Mouse (Mus musculus) MEL (cell line): ENCODE results near the gene Podxl2.

ENCODE experiments used
- CTCF ChIP-seq, 3 experiments: IDR thresholded peaks in 2 of 3; conservative IDR thresholded peaks in 1 of 3; 2 replicates each; pipeline ENCODE4 v1.5.1; 2011 to 2012; ENCODE audit warnings: low read length in 3 of 3, low read depth in 2 of 3, mild to moderate bottlenecking in 2 of 3, improper control_type of control experiment in 1 of 3, inconsistent platforms in 1 of 3, mixed read lengths in 1 of 3, moderate library complexity in 1 of 3; ENCODE audit not compliant: control insufficient read depth in 1 of 3, insufficient read depth in 1 of 3, poor library complexity in 1 of 3, severe bottlenecking in 1 of 3
- ELF1 ChIP-seq: IDR thresholded peaks from 2 replicates; pipeline ENCODE4 v1.6.1; 2014; ENCODE audit warnings: low read depth, mild to moderate bottlenecking, inconsistent platforms, low read length, improper control_type of control experiment, moderate library complexity
- ETS1 ChIP-seq: IDR thresholded peaks from 2 replicates; pipeline ENCODE4 v1.6.1; 2012; ENCODE audit warnings: low read depth, mild to moderate bottlenecking, inconsistent platforms, low read length, improper control_type of control experiment, moderate library complexity
- HCFC1 ChIP-seq: IDR thresholded peaks from 2 replicates; pipeline ENCODE4 v1.6.1; 2012; ENCODE audit warnings: low read depth, mild to moderate bottlenecking, inconsistent platforms, low read length, improper control_type of control experiment, moderate library complexity

- TF ChIP-seq ETS1 (no peak), CTCF (IDR thresholded peaks at IDR 0.05 in 2 of 3, conservative IDR thresholded peaks at IDR 0.05 in 1 of 3; ENCODE audit: control insufficient read depth in 1 of 3, insufficient read depth in 1 of 3, low read depth in 2 of 3, low read length in 3 of 3, poor library complexity in 1 of 3, severe bottlenecking in 1 of 3) (no peak), HCFC1 (no peak), ELF1 (no peak)
These were observed 24.2 kb upstream of the Podxl2 start for GRCm38 (mm10) chr6:88899086-88899485.
